ENCODE assay signal across 8 mouse cellular contexts in genomic region chr10:21188564-21189274, GRCm38 (mm10). TPM values are rescaled to one million over a fixed set of nuclear protein-coding genes. Genes with fewer than 3 reads are reported as not detected.
DNase-seq lines count a peak whose midpoint lies in the region; ATAC-seq lines count a peak whose summit lies in the region.

No protein-coding gene starts in this region.

- no peak overlapping the region for H3K9ac ChIP-seq in hindbrain, embryonic 11.5 days (ENCODE audit: low read depth, low read length)
- H3K9ac ChIP-seq in lung, embryonic 15.5 days, result peak overlapping the region; percentile 32; the same call in 1 of the 2 replicates

- 32% methylated on average over 11 of the region's 11 CpGs for WGBS in forebrain, embryonic 10.5 days
- WGBS in hindbrain, embryonic 11.5 days, result 34% methylated on average over 11 of the region's 11 CpGs
- 26% methylated on average over 11 of the region's 11 CpGs for WGBS in lung, embryonic 15.5 days

- H3K4me2 ChIP-seq in hindbrain, embryonic 11.5 days (replicated peaks; ENCODE audit: low read depth, low read length), result peak overlapping the region; percentile 9; the same call in 1 of the 2 replicates
- H3K4me2 ChIP-seq in lung, embryonic 15.5 days, result peak overlapping the region; percentile 56

- no peak for ATAC-seq in hindbrain, embryonic 11.5 days (ENCODE audit: low FRiP score)
- no peak for ATAC-seq in lung, embryonic 15.5 days (ENCODE audit: borderline replicate concordance, extremely low read depth, low FRiP score, low TSS enrichment)

- H3K27me3 ChIP-seq in forebrain, embryonic 10.5 days (ENCODE audit: poor library complexity, severe bottlenecking), result peaks cover 18% of the 10 kb centered on the region
- no peaks in the 10 kb centered on the region for H3K27me3 ChIP-seq in hindbrain, embryonic 11.5 days (ENCODE audit: control insufficient read depth, insufficient read depth, low read length)
- H3K27me3 ChIP-seq in lung, embryonic 15.5 days, result no peaks in the 10 kb centered on the region; the same call in 1 of the 2 replicates

- peak; percentile 81 for DNase-seq in NIH3T3 (ENCODE audit: low read depth)
- DNase-seq in c-Kit-positive CD71-positive TER-119-negative erythroid progenitor cells, embryonic 14.5 days (ENCODE audit: low read depth), result peak; percentile 67
- peak; percentile 33 for DNase-seq in forebrain, embryonic 10.5 days (ENCODE audit: extremely low spot score, low spot score)
- peak; percentile 66 for DNase-seq in hindbrain, embryonic 11.5 days (ENCODE audit: low spot score)
- peak; percentile 22 to 41 for DNase-seq in layer of hippocampus, adult 8-10 months (ENCODE audit: low spot score in 2 of 2)
- peak; percentile 23 for DNase-seq in retina, adult 2 months (ENCODE audit: low read depth, low spot score)
- peak; percentile 28 for DNase-seq in yolk sac, embryonic 10.5 days (ENCODE audit: low spot score)

- H3K27ac ChIP-seq in forebrain, embryonic 10.5 days, result no peak overlapping the region
- H3K27ac ChIP-seq in hindbrain, embryonic 11.5 days (ENCODE audit: low read depth, low read length), result no peak overlapping the region
- no peak overlapping the region for H3K27ac ChIP-seq in lung, embryonic 15.5 days

- peak overlapping the region; percentile 40 for H3K4me3 ChIP-seq in forebrain, embryonic 10.5 days
- no peak overlapping the region for H3K4me3 ChIP-seq in hindbrain, embryonic 11.5 days (ENCODE audit: low read depth, low read length)
- H3K4me3 ChIP-seq in lung, embryonic 15.5 days, result peak overlapping the region; percentile 37

- peaks cover 19% of the 10 kb centered on the region for H3K4me1 ChIP-seq in forebrain, embryonic 10.5 days
- H3K4me1 ChIP-seq in hindbrain, embryonic 11.5 days (replicated peaks; ENCODE audit: control insufficient read depth, insufficient read depth, low read length), result no peaks in the 10 kb centered on the region
- H3K4me1 ChIP-seq in lung, embryonic 15.5 days, result no peaks in the 10 kb centered on the region

- no peaks in the 10 kb centered on the region for H3K36me3 ChIP-seq in forebrain, embryonic 10.5 days (replicated peaks)
- no peaks in the 10 kb centered on the region for H3K36me3 ChIP-seq in hindbrain, embryonic 11.5 days (ENCODE audit: control insufficient read depth, insufficient read depth, low read length)
- H3K36me3 ChIP-seq in lung, embryonic 15.5 days, result no peaks in the 10 kb centered on the region

- no peaks in the 10 kb centered on the region for H3K9me3 ChIP-seq in forebrain, embryonic 10.5 days
- H3K9me3 ChIP-seq in hindbrain, embryonic 11.5 days (ENCODE audit: control insufficient read depth, low read length), result no peaks in the 10 kb centered on the region
- H3K9me3 ChIP-seq in lung, embryonic 15.5 days, result no peaks in the 10 kb centered on the region

RNA-seq across cellular contexts. Expression of gene Myb, which starts 27.9 kb away (rescaled TPM):
- 4.9 and 5.3 TPM in 2 replicates for polyA plus RNA-seq in forebrain, embryonic 10.5 days (2016; fragmentation: Nextera tagmentation; extraction: Ambion mirVana)
- 6.0 TPM in 2 replicates for polyA plus RNA-seq in hindbrain, embryonic 11.5 days (2014; fragmentation: Nextera tagmentation; extraction: Ambion mirVana)
- total RNA-seq in layer of hippocampus, adult 8-10 months (2022), result under 1 TPM; 0.54 to 0.71 (median 0.63) TPM
- 6.0 and 8.9 TPM in 2 replicates for polyA plus RNA-seq in lung, embryonic 15.5 days (2015; fragmentation: Nextera tagmentation; extraction: Ambion mirVana)

Comparison
In these comparisons a context has a peak if more than half of its experiments do, and no peak if none do; other contexts are left out.
1. DNase-seq: peak in every context shown above with its lines; median percentile 81 in NIH3T3; 67 in c-Kit-positive CD71-positive TER-119-negative erythroid progenitor cells, embryonic 14.5 days; 66 in hindbrain, embryonic 11.5 days; 33 in forebrain, embryonic 10.5 days; 32 in layer of hippocampus, adult 8-10 months; 28 in yolk sac, embryonic 10.5 days; 23 in retina, adult 2 months.